Mouse (Mus musculus): ENCODE data around the gene Fas. TPM values are rescaled to one million over a fixed set of nuclear protein-coding genes. Genes with fewer than 3 reads are reported as not detected.

Fas gene
- polyA plus RNA-seq (2014; fragmentation: Nextera tagmentation; extraction: Ambion mirVana) = 2.0 and 2.7 TPM in 2 replicates

DNA sequence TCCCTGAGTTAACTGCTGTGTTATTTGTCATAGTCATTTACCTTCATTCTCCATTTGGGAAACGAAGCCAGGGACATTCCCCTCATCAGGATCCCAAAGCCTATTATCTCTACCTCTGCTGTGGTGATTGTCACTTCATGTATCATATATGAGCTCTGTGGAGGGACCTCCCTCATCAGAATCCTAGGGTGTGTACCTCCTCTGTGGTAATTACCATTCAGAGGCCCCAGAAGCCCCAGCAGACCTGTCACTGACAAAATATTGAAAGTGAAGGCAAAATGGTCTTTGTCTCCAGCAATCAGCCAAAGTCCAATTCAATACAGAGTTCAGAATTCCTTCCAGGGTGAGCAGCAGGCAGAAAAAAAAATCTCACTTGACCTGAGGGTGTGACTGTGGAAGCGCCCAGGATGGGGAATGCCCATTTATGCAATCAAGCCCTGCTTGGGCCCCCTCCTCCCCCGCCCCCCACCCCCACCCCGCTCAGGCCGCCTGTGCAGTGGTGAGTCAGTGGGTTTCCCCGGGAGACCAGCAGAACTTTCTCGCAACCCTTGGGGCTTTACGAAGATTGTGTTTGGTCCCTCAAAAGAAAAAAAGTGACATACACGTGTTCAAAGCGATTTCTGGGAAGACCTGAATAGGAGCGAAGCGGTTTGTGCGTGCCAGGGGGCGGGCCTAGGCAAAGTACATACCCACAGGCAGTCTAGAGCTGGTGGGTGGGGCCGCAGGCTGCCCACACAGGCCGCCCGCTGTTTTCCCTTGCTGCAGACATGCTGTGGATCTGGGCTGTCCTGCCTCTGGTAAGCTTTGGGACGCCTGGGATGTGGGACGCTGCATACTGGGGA is at the start of gene Fas:
Fas (plus strand) TSS at position 719 of the 842 bp plus-strand sequence.
- Histone ChIP-seq H3K27me3 (replicated peaks; ENCODE audit: control insufficient read depth, insufficient read depth, low read length) (0 out of 2 replicates have a peak, but pooled peaks cover 7% of the 10 kb centered on the region), H3K4me2 (ENCODE audit: low read length) (peak within 1 kb of the TSS; percentile 95), H3K4me1 (replicated peaks; ENCODE audit: control insufficient read depth, insufficient read depth, low read length) (peaks cover 2% of the 10 kb centered on the region), H3K36me3 (ENCODE audit: control insufficient read depth, insufficient read depth, low read length) (no peaks in the 10 kb centered on the region), H3K9ac (ENCODE audit: low read length) (peak within 1 kb of the TSS; percentile 38), H3K4me3 (ENCODE audit: low read depth, low read length) (peak within 1 kb of the TSS; percentile 41), H3K27ac (ENCODE audit: low read depth) (no peak within 1 kb of the TSS), H3K9me3 (ENCODE audit: control insufficient read depth, low read length) (no peaks in the 10 kb centered on the region)
- DNase-seq (ENCODE audit: low spot score) (peak; percentile 77), ATAC-seq (replicated peaks; ENCODE audit: low FRiP score, low TSS enrichment, low read depth) (peak; percentile 93)
- 4% methylated on average over 19 of the region's 19 CpGs for WGBS

DNA sequence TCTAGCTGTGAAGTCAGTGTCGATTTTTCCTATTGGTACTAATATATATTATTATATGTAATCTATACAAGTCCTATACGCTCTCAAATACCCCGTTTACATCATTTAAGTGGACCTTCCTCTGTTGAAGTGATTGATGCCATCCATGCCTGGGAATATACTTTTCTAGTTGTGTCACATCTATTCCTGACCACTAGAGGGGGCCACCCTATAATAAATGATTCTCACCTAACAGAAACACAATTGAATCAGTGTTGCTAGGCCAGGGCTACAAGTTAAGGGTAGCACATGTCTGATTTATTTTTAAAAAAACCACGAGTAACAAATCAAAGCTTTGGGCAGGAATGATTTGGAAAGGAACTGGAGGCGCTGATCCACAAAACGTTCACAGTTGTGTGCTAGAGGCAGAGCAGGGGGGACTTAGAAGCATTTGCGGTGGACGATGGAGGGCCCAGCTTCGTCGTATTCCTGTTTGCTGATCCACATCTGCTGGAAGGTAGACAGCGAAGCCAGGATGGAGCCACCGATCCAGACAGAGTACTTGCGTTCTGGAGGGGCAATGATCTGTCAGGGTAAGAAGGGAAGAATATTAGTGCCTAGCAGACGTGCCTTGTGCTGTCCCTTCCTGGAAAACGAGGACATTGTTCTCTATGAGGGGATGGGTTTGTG is 49.1 kb upstream of the Fas start:
- H3K36me3 ChIP-seq (ENCODE audit: control insufficient read depth, insufficient read depth, low read length) = peaks cover 51% of the 10 kb centered on the region
- peak; percentile 16; the same call in 1 of the 2 replicates for ATAC-seq (replicated peaks; ENCODE audit: low FRiP score, low TSS enrichment, low read depth)
- no peak overlapping the region for H3K4me2 ChIP-seq (ENCODE audit: low read length)
- 67% methylated on average over 15 of the region's 15 CpGs for WGBS
- no peaks in the 10 kb centered on the region for H3K27me3 ChIP-seq (replicated peaks; ENCODE audit: control insufficient read depth, insufficient read depth, low read length)
- H3K9ac ChIP-seq (ENCODE audit: low read length) = no peak overlapping the region
- DNase-seq (ENCODE audit: low spot score) = peak; percentile 60
- H3K27ac ChIP-seq (ENCODE audit: low read depth) = no peak overlapping the region
- H3K4me3 ChIP-seq (ENCODE audit: low read depth, low read length) = no peak overlapping the region
- no peaks in the 10 kb centered on the region for H3K4me1 ChIP-seq (replicated peaks; ENCODE audit: control insufficient read depth, insufficient read depth, low read length)
- H3K9me3 ChIP-seq (ENCODE audit: control insufficient read depth, low read length) = no peaks in the 10 kb centered on the region

DNA sequence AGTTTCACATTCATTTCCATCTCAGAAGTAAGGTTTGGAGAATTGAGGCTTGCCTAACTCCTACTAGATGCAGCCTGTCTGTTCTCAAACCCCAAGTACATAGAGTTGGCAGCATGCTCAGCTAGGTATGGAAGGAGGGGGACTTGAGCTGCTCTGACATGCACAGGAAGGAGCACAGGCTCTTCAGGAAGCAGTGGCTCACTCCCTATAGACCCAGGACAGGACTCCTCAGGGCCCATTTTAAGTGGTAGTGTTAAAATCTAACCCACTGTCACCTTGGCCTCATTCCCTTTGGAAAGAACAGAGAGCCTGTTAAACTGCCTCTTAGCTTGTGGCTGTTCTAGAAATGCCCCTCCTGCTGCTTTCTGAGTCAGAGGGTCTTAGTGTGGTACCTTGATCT is 47.5 kb upstream of the Fas start:
- H3K9me3 ChIP-seq (ENCODE audit: control insufficient read depth, low read length) = no peaks in the 10 kb centered on the region

DNA sequence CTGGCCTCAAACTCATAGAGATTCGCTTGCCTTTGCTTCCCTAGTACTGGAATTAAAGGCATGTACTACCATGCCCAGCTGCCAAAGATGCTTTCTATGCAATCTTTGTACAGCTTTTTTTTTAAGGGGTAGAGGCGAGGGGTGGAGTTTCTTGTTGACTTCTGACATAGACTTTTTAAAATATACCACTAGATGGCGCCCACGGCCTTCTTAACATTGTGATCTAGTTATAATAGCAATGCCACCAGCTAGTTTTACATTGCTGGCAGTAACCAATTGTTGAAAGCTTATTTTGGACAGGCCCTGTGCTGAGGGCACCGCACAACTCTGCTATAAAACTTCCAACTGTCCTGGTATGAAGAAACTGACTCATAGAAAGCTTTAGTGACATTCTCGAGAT is 46.4 kb upstream of the Fas start:
- 0 out of 2 replicates have a peak, but pooled peaks have one; percentile 24 for ATAC-seq (replicated peaks; ENCODE audit: low FRiP score, low TSS enrichment, low read depth)
- Histone ChIP-seq H3K9ac (ENCODE audit: low read length) (no peak overlapping the region), H3K4me3 (ENCODE audit: low read depth, low read length) (no peak overlapping the region), H3K9me3 (ENCODE audit: control insufficient read depth, low read length) (no peaks in the 10 kb centered on the region), H3K4me2 (ENCODE audit: low read length) (no peak overlapping the region), H3K4me1 (replicated peaks; ENCODE audit: control insufficient read depth, insufficient read depth, low read length) (no peaks in the 10 kb centered on the region), H3K27ac (ENCODE audit: low read depth) (no peak overlapping the region), H3K36me3 (ENCODE audit: control insufficient read depth, insufficient read depth, low read length) (peaks cover 69% of the 10 kb centered on the region), H3K27me3 (replicated peaks; ENCODE audit: control insufficient read depth, insufficient read depth, low read length) (no peaks in the 10 kb centered on the region)
- WGBS = 15% methylated on average over 6 of the region's 6 CpGs
- DNase-seq (ENCODE audit: low spot score) = peak; percentile 74

More for the DNA sequence above, 47.5 kb upstream of the Fas start:
- ATAC-seq (replicated peaks; ENCODE audit: low FRiP score, low TSS enrichment, low read depth) = no peak
- Histone ChIP-seq H3K4me3 (ENCODE audit: low read depth, low read length) (no peak overlapping the region), H3K27ac (ENCODE audit: low read depth) (no peak overlapping the region), H3K27me3 (replicated peaks; ENCODE audit: control insufficient read depth, insufficient read depth, low read length) (no peaks in the 10 kb centered on the region), H3K4me1 (replicated peaks; ENCODE audit: control insufficient read depth, insufficient read depth, low read length) (no peaks in the 10 kb centered on the region), H3K9ac (ENCODE audit: low read length) (no peak overlapping the region), H3K4me2 (ENCODE audit: low read length) (no peak overlapping the region), H3K36me3 (ENCODE audit: control insufficient read depth, insufficient read depth, low read length) (peaks cover 58% of the 10 kb centered on the region)
- DNase-seq (ENCODE audit: low spot score) = peak; percentile 35

DNA sequence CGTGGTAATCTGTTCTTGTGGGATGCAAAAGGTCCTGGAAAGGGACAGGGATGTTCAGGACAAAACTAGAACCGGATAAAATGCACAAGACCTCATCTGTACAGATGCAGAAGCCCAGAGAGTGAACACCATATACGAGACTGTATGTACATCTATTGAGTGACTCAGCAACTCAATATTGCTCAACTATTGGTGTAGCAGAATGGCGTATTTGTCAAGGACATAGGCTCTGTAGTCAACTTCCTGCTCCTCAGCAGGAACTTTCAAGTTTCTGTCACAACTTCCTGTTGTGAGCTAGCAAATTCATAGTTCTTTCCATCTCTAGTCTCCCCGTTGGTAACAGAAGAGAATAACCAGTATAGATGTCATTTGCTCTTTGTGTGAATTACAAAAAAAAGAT is 41.9 kb upstream of the Fas start:
- WGBS = 75% methylated on average over 5 of the region's 5 CpGs
- Histone ChIP-seq H3K27ac (ENCODE audit: low read depth) (no peak overlapping the region), H3K9ac (ENCODE audit: low read length) (no peak overlapping the region), H3K36me3 (ENCODE audit: control insufficient read depth, insufficient read depth, low read length) (peaks cover 41% of the 10 kb centered on the region), H3K4me1 (replicated peaks; ENCODE audit: control insufficient read depth, insufficient read depth, low read length) (0 out of 2 replicates have a peak, but pooled peaks cover 3% of the 10 kb centered on the region), H3K4me2 (ENCODE audit: low read length) (no peak overlapping the region), H3K9me3 (ENCODE audit: control insufficient read depth, low read length) (no peaks in the 10 kb centered on the region), H3K4me3 (ENCODE audit: low read depth, low read length) (no peak overlapping the region), H3K27me3 (replicated peaks; ENCODE audit: control insufficient read depth, insufficient read depth, low read length) (no peaks in the 10 kb centered on the region)
- DNase-seq (ENCODE audit: low spot score) (no peak), ATAC-seq (replicated peaks; ENCODE audit: low FRiP score, low TSS enrichment, low read depth) (no peak)

DNA sequence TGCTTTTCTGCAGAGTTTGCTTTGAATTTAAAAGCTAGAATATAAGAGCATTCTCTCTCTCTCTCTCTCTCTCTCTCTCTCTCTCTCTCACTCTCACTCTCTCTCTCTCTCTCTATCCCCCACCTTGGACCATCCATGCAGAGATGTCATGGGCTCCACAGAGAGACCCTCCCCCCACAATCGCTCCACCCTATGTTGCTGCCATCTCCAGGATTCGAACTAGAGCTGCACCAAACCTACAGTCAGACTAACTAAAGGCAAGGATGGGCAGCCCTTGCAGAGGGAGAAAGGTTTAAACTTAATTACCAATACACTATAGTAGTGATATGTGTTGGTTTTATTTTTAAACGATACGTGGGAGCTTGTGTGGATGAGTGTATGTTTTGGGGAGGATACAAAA is 39.8 kb upstream of the Fas start:
- Histone ChIP-seq H3K36me3 (ENCODE audit: control insufficient read depth, insufficient read depth, low read length) (peaks cover 37% of the 10 kb centered on the region), H3K9me3 (ENCODE audit: control insufficient read depth, low read length) (no peaks in the 10 kb centered on the region), H3K4me1 (replicated peaks; ENCODE audit: control insufficient read depth, insufficient read depth, low read length) (0 out of 2 replicates have a peak, but pooled peaks cover 8% of the 10 kb centered on the region), H3K27ac (ENCODE audit: low read depth) (no peak overlapping the region), H3K4me3 (ENCODE audit: low read depth, low read length) (no peak overlapping the region), H3K27me3 (replicated peaks; ENCODE audit: control insufficient read depth, insufficient read depth, low read length) (no peaks in the 10 kb centered on the region), H3K9ac (ENCODE audit: low read length) (no peak overlapping the region; the same call in 1 of the 2 replicates), H3K4me2 (ENCODE audit: low read length) (peak overlapping the region; percentile 48)
- no peak for DNase-seq (ENCODE audit: low spot score)
- 82% methylated on average over 4 of the region's 4 CpGs for WGBS
- no peak for ATAC-seq (replicated peaks; ENCODE audit: low FRiP score, low TSS enrichment, low read depth)

DNA sequence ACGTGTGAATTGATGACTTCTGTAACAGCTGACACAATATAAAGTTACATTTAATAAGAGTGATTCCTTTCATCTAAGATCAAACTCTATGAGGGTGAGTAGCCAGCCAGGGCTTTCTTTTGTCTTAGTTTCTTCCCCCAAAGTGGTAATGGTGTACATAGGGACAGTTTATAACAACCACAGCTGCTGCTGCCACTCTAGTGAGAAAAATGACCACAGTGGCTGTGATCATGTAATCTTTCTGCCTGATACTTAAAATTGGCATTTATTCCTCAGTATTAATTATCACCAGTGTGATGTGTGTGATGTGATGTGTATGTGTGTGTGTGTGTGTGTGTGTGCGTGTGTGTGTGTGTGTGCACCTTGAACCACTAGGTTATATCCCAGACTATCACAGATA is 38.6 kb upstream of the Fas start:
- peak overlapping the region; percentile 48 for H3K4me2 ChIP-seq (ENCODE audit: low read length)
- no peaks in the 10 kb centered on the region for H3K9me3 ChIP-seq (ENCODE audit: control insufficient read depth, low read length)
- H3K27me3 ChIP-seq (replicated peaks; ENCODE audit: control insufficient read depth, insufficient read depth, low read length) = no peaks in the 10 kb centered on the region
- H3K36me3 ChIP-seq (ENCODE audit: control insufficient read depth, insufficient read depth, low read length) = peaks cover 25% of the 10 kb centered on the region
- peak overlapping the region; percentile 51; the same call in 1 of the 2 replicates for H3K27ac ChIP-seq (ENCODE audit: low read depth)
- H3K4me1 ChIP-seq (replicated peaks; ENCODE audit: control insufficient read depth, insufficient read depth, low read length) = 0 out of 2 replicates have a peak, but pooled peaks cover 8% of the 10 kb centered on the region
- ATAC-seq (replicated peaks; ENCODE audit: low FRiP score, low TSS enrichment, low read depth) (no peak), DNase-seq (ENCODE audit: low spot score) (no peak)
- H3K9ac ChIP-seq (ENCODE audit: low read length) = peak overlapping the region; percentile 40
- WGBS = 68% methylated on average over 2 of the region's 2 CpGs
- H3K4me3 ChIP-seq (ENCODE audit: low read depth, low read length) = peak overlapping the region; percentile 39; the same call in 1 of the 2 replicates

DNA sequence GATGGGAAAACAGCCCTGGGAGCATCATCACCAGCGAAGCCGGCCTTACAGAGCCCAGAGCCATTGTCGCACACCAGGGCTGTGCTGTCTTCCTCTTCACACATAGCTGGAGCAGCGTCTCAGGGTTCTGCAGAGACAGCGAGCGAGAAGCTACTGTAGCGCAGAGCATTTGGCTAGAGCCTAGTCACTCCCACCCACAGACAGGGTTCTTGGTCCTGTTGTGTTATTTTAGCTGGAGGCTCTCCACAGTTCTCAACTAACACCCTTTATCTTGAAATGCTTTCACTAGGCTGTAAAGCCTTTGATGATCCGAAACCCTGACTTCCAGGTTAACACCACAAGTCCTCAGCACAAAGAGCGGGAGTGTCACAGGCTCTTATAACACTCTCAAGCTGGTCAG is 38.0 kb upstream of the Fas start:
- H3K9me3 ChIP-seq (ENCODE audit: control insufficient read depth, low read length) = no peaks in the 10 kb centered on the region
- H3K4me1 ChIP-seq (replicated peaks; ENCODE audit: control insufficient read depth, insufficient read depth, low read length) = 0 out of 2 replicates have a peak, but pooled peaks cover 8% of the 10 kb centered on the region
- H3K36me3 ChIP-seq (ENCODE audit: control insufficient read depth, insufficient read depth, low read length) = peaks cover 20% of the 10 kb centered on the region
- DNase-seq (ENCODE audit: low spot score) = no peak
- H3K4me3 ChIP-seq (ENCODE audit: low read depth, low read length) = peak overlapping the region; percentile 39
- H3K4me2 ChIP-seq (ENCODE audit: low read length) = peak overlapping the region; percentile 48
- H3K9ac ChIP-seq (ENCODE audit: low read length) = peak overlapping the region; percentile 40
- no peaks in the 10 kb centered on the region for H3K27me3 ChIP-seq (replicated peaks; ENCODE audit: control insufficient read depth, insufficient read depth, low read length)
- WGBS = 67% methylated on average over 9 of the region's 9 CpGs
- H3K27ac ChIP-seq (ENCODE audit: low read depth) = peak overlapping the region; percentile 51; the same call in 1 of the 2 replicates
- ATAC-seq (replicated peaks; ENCODE audit: low FRiP score, low TSS enrichment, low read depth) = no peak
